Mouse (Mus musculus): Measurements from ENCODE around the gene Vmn1r201. TPM values are rescaled to one million over a fixed set of nuclear protein-coding genes. Genes with fewer than 3 reads are reported as not detected.

Vmn1r201 gene
- polyA plus RNA-seq (2012; rRNA removed) = not detected in 2 replicates

DNA sequence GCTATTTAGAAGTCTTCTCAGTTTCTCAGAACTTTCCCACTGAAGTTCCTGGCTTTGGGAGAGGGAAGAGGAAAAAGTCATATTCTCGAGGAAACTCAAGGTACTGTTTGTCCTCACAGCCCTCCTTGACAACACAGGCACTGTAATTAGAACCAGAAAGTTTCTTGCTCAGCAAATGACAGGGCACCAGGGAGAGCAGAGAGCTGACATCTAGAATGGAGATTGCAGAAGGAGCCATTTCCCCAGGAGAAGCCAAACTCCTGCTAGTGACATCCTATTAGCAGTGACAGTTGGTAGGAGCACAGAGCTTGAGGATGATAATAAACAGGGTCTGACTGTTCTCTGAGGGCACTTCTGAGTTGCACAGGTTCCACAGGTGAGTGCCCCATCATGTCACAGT is at the start of gene Vmn1r201:
Vmn1r201 (plus strand) TSS at position 301 of the 400 bp plus-strand sequence.
- WGBS = 63% methylated on average over 1 of the region's 1 CpGs
- H3K4me1 ChIP-seq (ENCODE audit: control insufficient read depth, insufficient read depth, low read length) = no peaks in the 10 kb centered on the region
- no peak for TF ChIP-seq CTCF (IDR thresholded peaks at IDR 0.05; ENCODE audit: insufficient read depth, low read length)
- no peak for TF ChIP-seq POLR2A (IDR thresholded peaks at IDR 0.05; ENCODE audit: borderline replicate concordance, extremely low read depth, low read depth, low read length)

DNA sequence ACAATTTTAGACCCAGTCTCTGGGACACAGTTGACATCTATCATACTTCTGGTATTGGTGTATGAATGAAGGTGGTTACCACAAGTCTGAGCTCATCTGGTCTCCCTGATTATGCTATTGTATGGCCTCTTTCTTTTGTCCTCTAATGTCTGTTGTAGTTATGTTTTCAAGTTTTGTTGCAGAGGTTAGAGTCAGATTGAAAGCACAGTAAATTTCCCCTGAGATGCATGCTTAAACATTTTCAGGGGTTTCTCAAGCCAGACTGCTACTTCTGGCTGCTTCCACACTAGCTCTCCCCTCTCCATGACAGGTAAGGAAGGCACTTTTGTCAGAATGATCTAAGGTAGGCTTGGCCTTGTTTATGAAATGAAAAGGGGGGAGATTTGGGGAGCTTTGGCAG is 16.6 kb upstream of the Vmn1r201 start:
- no peaks in the 10 kb centered on the region for H3K4me1 ChIP-seq (ENCODE audit: control insufficient read depth, insufficient read depth, low read length)
- no peak overlapping the region for H3K4me3 ChIP-seq (replicated peaks; ENCODE audit: extremely low read depth, low read depth, low read length)
- DNase-seq = no peak
- TF ChIP-seq POLR2A (IDR thresholded peaks at IDR 0.05; ENCODE audit: borderline replicate concordance, extremely low read depth, low read depth, low read length) = no peak
- no peak for TF ChIP-seq CTCF (IDR thresholded peaks at IDR 0.05; ENCODE audit: insufficient read depth, low read length)

More for the DNA sequence above, at the start of gene Vmn1r201:
- DNase-seq = no peak
- H3K4me3 ChIP-seq (replicated peaks; ENCODE audit: extremely low read depth, low read depth, low read length) = no peak within 1 kb of the TSS

DNA sequence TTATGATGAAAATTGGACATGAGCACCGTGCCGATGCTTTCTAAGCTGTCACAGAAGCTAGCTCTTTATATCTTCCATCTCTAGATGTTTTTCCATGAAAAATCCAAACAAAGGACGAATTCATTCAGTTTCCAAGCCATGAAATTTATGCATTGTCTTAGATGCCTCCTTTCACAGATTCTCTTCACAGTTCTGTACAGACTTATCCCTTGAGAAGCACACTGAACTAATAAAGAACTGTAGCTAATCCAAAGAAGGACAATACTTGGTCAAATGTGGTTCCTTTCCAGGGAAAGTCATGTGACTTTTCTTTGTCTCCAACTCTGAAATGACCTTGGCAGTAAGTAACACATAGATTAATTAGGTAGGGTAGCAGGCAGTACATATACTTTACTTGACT is 30.7 kb downstream of the Vmn1r201 start:
- TF ChIP-seq POLR2A (IDR thresholded peaks at IDR 0.05; ENCODE audit: borderline replicate concordance, extremely low read depth, low read depth, low read length) (no peak), CTCF (IDR thresholded peaks at IDR 0.05; ENCODE audit: insufficient read depth, low read length) (no peak)
- no peak overlapping the region for H3K4me3 ChIP-seq (replicated peaks; ENCODE audit: extremely low read depth, low read depth, low read length)
- WGBS = 57% methylated on average over 3 of the region's 3 CpGs
- H3K4me1 ChIP-seq (ENCODE audit: control insufficient read depth, insufficient read depth, low read length) = no peaks in the 10 kb centered on the region
- DNase-seq = no peak

DNA sequence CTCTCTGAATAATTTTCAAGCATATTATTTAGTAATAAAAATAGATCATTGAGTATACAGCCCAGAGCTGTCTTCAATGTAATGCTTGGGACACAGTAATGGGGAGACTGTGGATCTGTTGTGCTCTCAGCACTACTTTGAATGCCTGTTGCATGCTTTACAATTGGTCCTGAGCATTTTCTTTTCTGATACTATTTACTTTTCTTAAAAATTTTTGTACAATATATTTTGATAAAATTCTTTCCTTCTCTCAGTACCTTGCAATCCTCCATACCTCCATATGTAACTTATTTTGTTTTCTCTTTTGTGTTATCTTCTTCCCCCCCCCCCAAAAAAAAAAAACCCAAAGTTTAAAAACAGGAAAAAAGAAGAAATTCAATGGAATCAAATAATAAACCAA is 33.6 kb downstream of the Vmn1r201 start, which contains the start of gene Vmn1r202:
Vmn1r202 (minus strand) TSS at position 101 of the 400 bp plus-strand sequence.
- no peaks in the 10 kb centered on the region for H3K4me1 ChIP-seq (ENCODE audit: control insufficient read depth, insufficient read depth, low read length)
- H3K4me3 ChIP-seq (replicated peaks; ENCODE audit: extremely low read depth, low read depth, low read length) = no peak within 1 kb of the TSS
- no peak for DNase-seq
- TF ChIP-seq CTCF (IDR thresholded peaks at IDR 0.05; ENCODE audit: insufficient read depth, low read length) = no peak
- no peak for TF ChIP-seq POLR2A (IDR thresholded peaks at IDR 0.05; ENCODE audit: borderline replicate concordance, extremely low read depth, low read depth, low read length)

- no peak for TF ChIP-seq CTCF (IDR thresholded peaks at IDR 0.05; ENCODE audit: insufficient read depth, low read length)
- TF ChIP-seq POLR2A (IDR thresholded peaks at IDR 0.05; ENCODE audit: borderline replicate concordance, extremely low read depth, low read depth, low read length) = no peak
- H3K4me1 ChIP-seq (ENCODE audit: control insufficient read depth, insufficient read depth, low read length) = no peaks in the 10 kb centered on the region
- no peak for DNase-seq
- no peak within 1 kb of the TSS for H3K4me3 ChIP-seq (replicated peaks; ENCODE audit: extremely low read depth, low read depth, low read length)
Measured at GRCm38 (mm10) chr13:22517814-22518213, 46.1 kb downstream of the Vmn1r201 start, which contains the start of gene Vmn1r203. Gene Vmn1r203 (plus strand): TSS chr13:22518114.

Other genes starting within 250 kb of the Vmn1r201 start
- not detected in 2 replicates for gene Vmn1r193, start 248.8 kb upstream of the Vmn1r201 start, polyA plus RNA-seq (2012; rRNA removed)
- gene Vmn1r194, start 227.7 kb upstream of the Vmn1r201 start, polyA plus RNA-seq (2012; rRNA removed) = not detected in 2 replicates
- gene Vmn1r195, start 201.4 kb upstream of the Vmn1r201 start, polyA plus RNA-seq (2012; rRNA removed) = not detected in 2 replicates
- not detected in 2 replicates for gene Vmn1r196, start 182.0 kb upstream of the Vmn1r201 start, polyA plus RNA-seq (2012; rRNA removed)
- not detected in 2 replicates for gene Vmn1r197, start 147.3 kb upstream of the Vmn1r201 start, polyA plus RNA-seq (2012; rRNA removed)
- gene Vmn1r198, start 121.6 kb upstream of the Vmn1r201 start, polyA plus RNA-seq (2012; rRNA removed) = not detected in 2 replicates
- gene Vmn1r199, start 92.1 kb upstream of the Vmn1r201 start, polyA plus RNA-seq (2012; rRNA removed) = not detected in 2 replicates
- not detected in 2 replicates for gene Vmn1r200, start 81.5 kb upstream of the Vmn1r201 start, polyA plus RNA-seq (2012; rRNA removed)
- 0.02 TPM in 1 of 2 replicates, not detected in the other for gene Vmn1r202, start 33.5 kb downstream of the Vmn1r201 start, polyA plus RNA-seq (2012; rRNA removed)
- gene Vmn1r203, start 46.2 kb downstream of the Vmn1r201 start, polyA plus RNA-seq (2012; rRNA removed) = not detected in 2 replicates
- not detected in 2 replicates for gene Vmn1r204, start 81.3 kb downstream of the Vmn1r201 start, polyA plus RNA-seq (2012; rRNA removed)
- not detected in 2 replicates for gene Vmn1r205, start 121.1 kb downstream of the Vmn1r201 start, polyA plus RNA-seq (2012; rRNA removed)
- gene Vmn1r206, start 152.3 kb downstream of the Vmn1r201 start, polyA plus RNA-seq (2012; rRNA removed) = not detected in 2 replicates

Data from lung, adult 2 months (tissue).